Mouse (Mus musculus) brown adipose tissue, adult 24 weeks (tissue): ENCODE data around the gene Cts7. TPM values are rescaled to one million over a fixed set of nuclear protein-coding genes. Genes with fewer than 3 reads are reported as not detected.

Experiments used
- H3K27ac ChIP-seq: fragments of 200-500 bp; replicated peaks from 2 replicates; pipeline ENCODE4 v1.5.1; 2012; ENCODE audit warnings: low read depth, mild to moderate bottlenecking, low read length
- H3K4me1 ChIP-seq: fragments of 200-500 bp; 2 replicates; pipeline ENCODE4 v1.6.1; 2012; ENCODE audit warnings: low read length, mixed read lengths; ENCODE audit not compliant: control insufficient read depth, insufficient read depth, insufficient read length
- H3K4me3 ChIP-seq: fragments of 200-500 bp; 2 replicates; pipeline ENCODE4 v1.5.1; 2012; ENCODE audit warnings: low read depth, mild to moderate bottlenecking, low read length, moderate library complexity; ENCODE audit not compliant: insufficient read depth
- polyA plus RNA-seq: library from polyadenylated mRNA; stranded (reverse); fragments of >200 nt; gene quantifications from 2 replicates; pipeline ENCODE4 v1.2.4, GENCODE M21; 2012; ENCODE audit not compliant: missing spikeins, insufficient read depth, insufficient read length

The Cts7 gene
- not detected in 2 replicates for polyA plus RNA-seq

DNA sequence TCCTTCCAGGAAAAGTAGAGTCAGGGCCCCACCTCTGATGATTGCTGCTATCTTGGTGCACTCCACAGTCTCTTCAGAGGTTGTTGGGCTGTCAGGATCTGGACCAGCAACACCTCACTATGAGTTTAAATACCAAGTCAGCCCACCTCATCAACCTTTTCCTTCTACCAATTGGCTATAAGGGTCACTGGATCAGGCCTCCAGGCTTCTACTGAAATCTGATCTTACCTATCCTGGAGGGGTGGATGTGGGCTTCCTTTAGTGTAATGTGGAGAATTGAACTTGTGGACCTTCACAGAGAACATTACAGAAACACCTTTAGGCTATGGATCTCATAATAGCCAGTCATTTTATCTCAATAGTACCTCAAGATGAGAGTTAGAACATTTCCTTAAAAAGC, at the start of gene Cts7:
Gene Cts7 (minus strand): TSS at position 101 of the 400 bp plus-strand sequence.
- H3K27ac ChIP-seq, result no peak within 1 kb of the TSS
- no peaks in the 10 kb centered on the region for H3K4me1 ChIP-seq
- no peak within 1 kb of the TSS for H3K4me3 ChIP-seq

Other genes starting within 250 kb of the Cts7 start
- gene Ctsr, start 193.9 kb downstream of the Cts7 start, polyA plus RNA-seq, result not detected in 2 replicates
- gene Cts6, start 154.8 kb downstream of the Cts7 start, polyA plus RNA-seq, result not detected in 2 replicates
- not detected in 2 replicates for gene Cts8, start 102.8 kb downstream of the Cts7 start, polyA plus RNA-seq
- not detected in 2 replicates for gene Gm49398, start 69.4 kb downstream of the Cts7 start, polyA plus RNA-seq
- not detected in 2 replicates for gene Ctsm, start 183.6 kb upstream of the Cts7 start, polyA plus RNA-seq
- not detected in 2 replicates for gene Gm49352, start 210.0 kb upstream of the Cts7 start, polyA plus RNA-seq
- gene Cts3, start 211.9 kb upstream of the Cts7 start, polyA plus RNA-seq, result not detected in 2 replicates